Mouse (Mus musculus) gastrocnemius, adult 18-20 months (tissue): ENCODE data around the gene Hdgf. TPM values are rescaled to one million over a fixed set of nuclear protein-coding genes. Genes with fewer than 3 reads are reported as not detected.

Source experiments
- DNase-seq: peaks from one replicate; pipeline ENCODE4 v3.0.0; 2021; ENCODE audit warnings: low spot score
- total RNA-seq, 2 experiments: library from RNA; stranded (reverse); gene quantifications; 2 replicates each; pipeline ENCODE4 v1.2.3; 2021

Gene Hdgf
- total RNA-seq, 2 experiments from 2014 or later, result 219 to 232 TPM

GRCm38 (mm10) chr3:87944838-87945600 is 38.9 kb downstream of the Hdgf start:
- DNase-seq, result peak; percentile 32

- DNase-seq, result no peak
These were observed 39.8 kb downstream of the Hdgf start for GRCm38 (mm10) chr3:87945781-87946540.

- no peak for DNase-seq
These were observed 40.4 kb downstream of the Hdgf start for GRCm38 (mm10) chr3:87946541-87946860.

- no peak for DNase-seq
These were observed 41.1 kb downstream of the Hdgf start for GRCm38 (mm10) chr3:87947056-87947810.

GRCm38 (mm10) chr3:87947811-87948199 is 41.7 kb downstream of the Hdgf start:
- DNase-seq, result no peak

GRCm38 (mm10) chr3:87948378-87949265 is 42.5 kb downstream of the Hdgf start, which contains the start of gene Crabp2:
Gene Crabp2, plus strand, starts transcription at chr3:87948666.
- no peak for DNase-seq

- no peak for DNase-seq
These were observed 43.3 kb downstream of the Hdgf start for GRCm38 (mm10) chr3:87949266-87949954.

- no peak for DNase-seq
These were observed 43.9 kb downstream of the Hdgf start for GRCm38 (mm10) chr3:87949955-87950515.

GRCm38 (mm10) chr3:87951946-87952345 is 45.8 kb downstream of the Hdgf start:
- no peak for DNase-seq

GRCm38 (mm10) chr3:87952440-87952839 is 46.3 kb downstream of the Hdgf start:
- DNase-seq, result no peak

GRCm38 (mm10) chr3:87958056-87958455 is 51.9 kb downstream of the Hdgf start:
- no peak for DNase-seq

- no peak for DNase-seq
These were observed 52.4 kb downstream of the Hdgf start for GRCm38 (mm10) chr3:87958476-87958875.

- no peak for DNase-seq
These were observed 52.8 kb downstream of the Hdgf start for GRCm38 (mm10) chr3:87958967-87959366.

- no peak for DNase-seq
These were observed 53.2 kb downstream of the Hdgf start for GRCm38 (mm10) chr3:87959371-87959770.

GRCm38 (mm10) chr3:87960191-87960585 is 54.1 kb downstream of the Hdgf start:
- DNase-seq, result no peak

- DNase-seq, result peak; percentile 88
These were observed 54.6 kb downstream of the Hdgf start for GRCm38 (mm10) chr3:87960586-87961191.
